Mouse (Mus musculus) kidney, embryonic 16.5 days (tissue): ENCODE measurements around the gene Dkk1. TPM values are rescaled to one million over a fixed set of nuclear protein-coding genes. Genes with fewer than 3 reads are reported as not detected.
"Not testable (repeated sequence)": the region's sequence is repeated elsewhere in the genome, so short reads cannot be mapped to it uniquely, and the experiment has no call there.

Experiments used
- ATAC-seq: fragments of 200-750 bp; cut with Nextera tagmentation; 2 replicates; pipeline ENCODE4 v1.8.0; 2017; ENCODE audit warnings: moderate TSS enrichment; ENCODE audit not compliant: low FRiP score, low TSS enrichment
- H3K27ac ChIP-seq: fragments of 300-500 bp; sonication (generic); 2 replicates; pipeline ENCODE4 v1.5.1; 2014; ENCODE audit warnings: low read length
- H3K27me3 ChIP-seq: fragments of 300-500 bp; sonication (generic); 2 replicates; pipeline ENCODE4 v1.6.1; 2014; ENCODE audit warnings: low read length, control low read depth, mixed read lengths; ENCODE audit not compliant: insufficient read depth
- H3K36me3 ChIP-seq: fragments of 300-500 bp; sonication (generic); 2 replicates; pipeline ENCODE4 v1.6.1; 2014; ENCODE audit warnings: low read length, control low read depth, mixed read lengths; ENCODE audit not compliant: insufficient read depth
- H3K4me1 ChIP-seq: fragments of 300-500 bp; sonication (generic); 2 replicates; pipeline ENCODE4 v1.6.1; 2014; ENCODE audit warnings: low read length, control low read depth, mixed read lengths; ENCODE audit not compliant: insufficient read depth
- H3K4me2 ChIP-seq: fragments of 300-500 bp; sonication (generic); replicated peaks from 2 replicates; pipeline ENCODE4 v1.6.1; 2014; ENCODE audit warnings: low read depth, low read length
- H3K4me3 ChIP-seq: fragments of 300-500 bp; sonication (generic); 2 replicates; pipeline ENCODE4 v1.5.1; 2014; ENCODE audit warnings: mild to moderate bottlenecking, low read length
- H3K9ac ChIP-seq: fragments of 300-500 bp; sonication (generic); replicated peaks from 2 replicates; pipeline ENCODE4 v1.6.1; 2014; ENCODE audit warnings: low read length
- H3K9me3 ChIP-seq: fragments of 300-500 bp; sonication (generic); 2 replicates; pipeline ENCODE4 v1.6.1; 2016; ENCODE audit warnings: low read length, control low read depth
- WGBS: fragments of 180-500 bp; shearing (Covaris S2); extraction: QIAGEN DNeasy Blood & Tissue Kit; methylation state at CpG from one replicate; pipeline ENCODE4 v1.1.7; 2014; 5-methylcytosine and 5-hydroxymethylcytosine counted together
- polyA plus RNA-seq: library from polyadenylated mRNA; unstranded; fragments of >200 nt; fragmentation: Nextera tagmentation; extraction: Ambion mirVana; gene quantifications from 2 replicates; pipeline ENCODE4 v1.2.1, GENCODE M21; 2015

Dkk1 gene
- polyA plus RNA-seq, 1 experiment from 2014 or later = 36.6 TPM

- peak; percentile 67 for ATAC-seq
- H3K9me3 ChIP-seq = no peaks in the 10 kb centered on the region
- H3K27ac ChIP-seq = no peak overlapping the region
- no peaks in the 10 kb centered on the region for H3K36me3 ChIP-seq
- H3K4me1 ChIP-seq = peaks cover 14% of the 10 kb centered on the region
- H3K27me3 ChIP-seq = peaks cover 30% of the 10 kb centered on the region
- H3K4me3 ChIP-seq = peak overlapping the region; percentile 61
- H3K9ac ChIP-seq = peak overlapping the region; percentile 65
- WGBS = 1% methylated on average over 23 of the region's 23 CpGs
- H3K4me2 ChIP-seq = peak overlapping the region; percentile 72
These were observed 938 bp downstream of the Dkk1 start for GRCm38 (mm10) chr19:30548411-30549043.

- Histone ChIP-seq H3K9ac (peak overlapping the region; percentile 58; the same call in 1 of the 2 replicates), H3K4me3 (peak overlapping the region; percentile 49), H3K27me3 (peaks cover 14% of the 10 kb centered on the region), H3K4me2 (peak overlapping the region; percentile 67)
- 3% methylated on average over 40 of the region's 44 CpGs for WGBS
- H3K4me1 ChIP-seq, H3K9me3 ChIP-seq, ATAC-seq, H3K27ac ChIP-seq, H3K36me3 ChIP-seq: not testable (repeated sequence)
These were observed 10.0 kb downstream of the Dkk1 start for GRCm38 (mm10) chr19:30539365-30539941.

GRCm38 (mm10) chr19:30516771-30517170 is 32.7 kb downstream of the Dkk1 start:
- H3K36me3 ChIP-seq = no peaks in the 10 kb centered on the region
- ATAC-seq = peak; percentile 90; the same call in 1 of the 2 replicates
- no peaks in the 10 kb centered on the region for H3K9me3 ChIP-seq
- H3K4me2 ChIP-seq = no peak overlapping the region
- no peak overlapping the region for H3K4me3 ChIP-seq
- 59% methylated on average over 6 of the region's 6 CpGs for WGBS
- no peaks in the 10 kb centered on the region for H3K27me3 ChIP-seq
- no peak overlapping the region for H3K9ac ChIP-seq
- no peaks in the 10 kb centered on the region for H3K4me1 ChIP-seq
- peak overlapping the region; percentile 60; the same call in 1 of the 2 replicates for H3K27ac ChIP-seq

GRCm38 (mm10) chr19:30510481-30510880 is 39.0 kb downstream of the Dkk1 start:
- Histone ChIP-seq H3K27ac (no peak overlapping the region), H3K4me2 (no peak overlapping the region), H3K4me3 (no peak overlapping the region), H3K4me1 (peaks cover 4% of the 10 kb centered on the region; the same call in 1 of the 2 replicates), H3K36me3 (no peaks in the 10 kb centered on the region), H3K27me3 (no peaks in the 10 kb centered on the region), H3K9me3 (no peaks in the 10 kb centered on the region), H3K9ac (no peak overlapping the region)
- WGBS = 55% methylated on average over 4 of the region's 4 CpGs
- peak; percentile 76; the same call in 1 of the 2 replicates for ATAC-seq

- Histone ChIP-seq H3K27ac (no peak overlapping the region), H3K4me2 (no peak overlapping the region), H3K4me1 (peaks cover 1% of the 10 kb centered on the region; the same call in 1 of the 2 replicates), H3K9ac (no peak overlapping the region), H3K4me3 (no peak overlapping the region), H3K9me3 (no peaks in the 10 kb centered on the region), H3K36me3 (no peaks in the 10 kb centered on the region), H3K27me3 (no peaks in the 10 kb centered on the region)
- WGBS = 41% methylated on average over 5 of the region's 5 CpGs
- no peak for ATAC-seq
These were observed 44.0 kb downstream of the Dkk1 start for GRCm38 (mm10) chr19:30505497-30505896.
